Mouse (Mus musculus): ENCODE results near the gene Usp10.

The Usp10 gene

DNA sequence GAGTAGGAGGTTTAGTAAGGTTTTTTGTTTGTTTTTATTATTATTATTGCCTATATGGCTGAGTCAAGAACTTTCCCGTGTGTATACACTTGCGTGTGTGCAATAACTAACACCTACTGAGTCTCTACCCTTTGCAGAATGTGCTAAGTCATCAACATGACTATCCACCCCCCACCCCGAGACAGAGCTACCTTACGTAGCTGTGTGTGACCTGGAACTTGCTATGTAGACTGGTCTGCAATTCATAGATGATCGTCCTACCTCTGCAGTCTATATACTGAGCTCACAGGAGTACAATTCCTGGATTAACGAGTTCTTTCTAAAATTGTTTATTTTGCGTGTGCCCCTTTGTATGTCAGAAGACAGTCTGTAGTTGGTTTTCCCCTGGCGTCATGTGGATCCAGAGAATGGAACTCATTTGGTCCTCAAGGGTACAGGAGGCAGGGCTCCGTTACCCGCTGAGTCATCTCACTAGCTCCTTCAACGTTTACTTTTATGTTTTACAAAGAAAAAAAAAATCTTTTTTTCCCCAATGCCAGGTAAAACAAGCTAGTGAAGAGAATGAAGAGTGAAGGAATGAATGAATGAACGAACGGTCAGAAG is at the start of gene Usp10:
Gene Usp10, plus strand, starts transcription at position 417 of the 603 bp plus-strand sequence.
- no peak for DNase-seq (ENCODE audit: extremely low read depth, low read depth, low spot score)

DNA sequence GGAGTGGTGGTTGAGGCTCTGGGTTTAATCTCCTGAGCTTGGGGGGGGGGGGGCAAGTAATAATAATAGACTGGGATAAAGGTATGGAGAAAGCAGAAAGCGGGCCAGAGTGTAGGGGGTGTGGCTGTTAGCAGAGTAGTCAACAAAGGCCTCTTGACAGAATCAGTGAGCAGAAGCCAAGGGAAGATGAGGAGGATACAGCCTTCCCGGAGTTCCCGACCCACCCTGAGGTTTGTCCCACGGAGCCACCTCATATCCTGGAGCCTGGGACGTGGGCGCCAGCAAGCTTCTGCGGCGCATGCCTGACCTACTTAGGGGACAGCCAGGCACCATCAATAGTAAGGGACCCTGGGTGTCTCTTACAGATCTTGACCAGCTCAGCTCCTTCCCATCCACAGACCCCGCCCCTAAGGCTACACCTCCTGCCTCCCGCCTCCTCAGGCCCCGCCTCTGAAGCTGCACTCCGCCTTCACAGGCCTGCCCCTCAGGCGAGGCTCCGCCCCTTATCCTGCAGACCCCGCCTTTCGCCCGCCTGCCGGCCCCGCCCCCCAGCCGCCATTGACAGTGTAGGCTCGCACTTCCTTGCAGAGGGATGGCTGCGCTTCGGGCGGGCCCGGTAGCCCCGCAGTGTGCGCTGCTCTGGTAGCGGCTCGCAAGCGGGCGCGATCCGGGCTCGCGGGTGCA is 48.3 kb upstream of the Usp10 start, which contains the start of gene Klhl36:
Gene Klhl36, plus strand, starts transcription at position 561 of the 684 bp plus-strand sequence.
- peak; percentile 40 for DNase-seq (ENCODE audit: extremely low read depth, low read depth, low spot score)

DNA sequence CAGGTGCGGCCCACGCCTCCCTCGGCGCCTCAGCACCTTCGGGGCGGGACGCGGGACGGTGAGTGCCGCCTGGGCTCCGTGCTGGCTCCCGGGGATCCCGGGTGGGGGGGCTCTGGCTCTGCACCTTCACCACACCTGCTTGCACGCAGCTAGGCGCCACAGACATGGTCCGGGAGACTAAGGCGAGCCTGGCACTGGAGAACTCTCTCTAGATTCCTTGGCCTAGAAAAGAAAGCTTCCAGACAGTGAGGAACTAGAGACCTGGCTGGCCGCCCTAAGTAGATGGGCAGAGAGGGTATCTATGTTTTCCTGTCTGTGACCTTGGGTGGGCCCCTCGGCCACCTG is 47.8 kb upstream of the Usp10 start:
- DNase-seq (ENCODE audit: extremely low read depth, low read depth, low spot score) = no peak

DNA sequence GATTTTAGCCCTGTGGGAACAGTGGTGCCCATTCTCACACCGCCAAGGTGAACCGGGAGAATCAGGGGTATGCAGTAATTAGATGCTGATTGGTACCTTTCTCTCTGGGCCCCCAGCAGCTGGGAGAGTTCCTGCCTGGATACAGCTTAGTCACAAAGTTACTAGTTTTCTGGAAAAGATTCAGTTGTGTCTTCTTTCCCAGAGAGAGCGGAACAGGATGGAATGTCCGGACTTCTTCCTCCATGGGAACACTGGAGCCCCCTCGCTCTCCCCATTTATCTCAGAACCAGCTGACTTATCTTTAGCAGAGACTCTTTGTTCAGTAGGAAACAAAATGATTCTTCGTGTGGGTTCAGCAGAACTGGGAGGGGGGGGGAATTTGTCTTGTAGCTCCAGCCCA is 47.4 kb upstream of the Usp10 start:
- DNase-seq (ENCODE audit: extremely low read depth, low read depth, low spot score) = no peak

DNA sequence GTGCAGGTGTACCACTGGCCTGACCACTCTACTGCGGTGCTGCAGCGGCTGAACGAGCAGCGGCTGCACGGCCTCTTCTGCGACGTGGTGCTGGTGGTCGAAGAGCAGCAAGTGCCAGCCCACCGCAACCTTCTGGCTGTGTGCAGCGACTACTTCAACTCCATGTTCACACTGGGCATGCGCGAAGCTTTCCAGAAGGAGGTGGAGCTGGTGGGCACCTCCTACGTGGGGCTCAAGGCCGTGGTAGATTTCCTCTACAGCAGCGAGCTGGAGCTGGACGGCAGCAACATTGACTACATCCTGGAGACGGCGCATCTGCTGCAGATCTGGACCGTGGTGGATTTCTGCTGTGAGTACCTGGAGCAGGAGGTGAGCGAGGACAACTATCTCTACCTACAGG is 40.5 kb upstream of the Usp10 start:
- DNase-seq (ENCODE audit: extremely low read depth, low read depth, low spot score) = no peak

DNA sequence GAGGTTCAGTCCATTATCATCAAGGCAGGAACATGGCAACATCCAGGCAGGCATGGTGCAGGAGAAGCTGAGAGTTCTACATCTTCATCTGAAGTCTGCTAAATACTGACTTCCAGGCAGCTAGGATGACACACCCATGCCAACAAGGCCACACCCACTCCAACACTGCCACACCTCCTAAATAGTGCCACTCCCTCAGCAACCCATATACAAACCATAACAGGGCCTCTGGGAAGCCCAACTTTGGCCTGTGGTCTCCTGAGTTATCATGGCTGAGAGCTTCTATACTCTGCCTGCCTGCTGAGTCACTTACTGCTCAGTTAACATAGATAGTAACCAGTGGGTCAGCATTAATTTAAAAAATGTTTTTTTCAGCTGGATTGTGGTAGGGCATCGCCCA is 37.0 kb upstream of the Usp10 start:
- DNase-seq (ENCODE audit: extremely low read depth, low read depth, low spot score) = no peak

DNA sequence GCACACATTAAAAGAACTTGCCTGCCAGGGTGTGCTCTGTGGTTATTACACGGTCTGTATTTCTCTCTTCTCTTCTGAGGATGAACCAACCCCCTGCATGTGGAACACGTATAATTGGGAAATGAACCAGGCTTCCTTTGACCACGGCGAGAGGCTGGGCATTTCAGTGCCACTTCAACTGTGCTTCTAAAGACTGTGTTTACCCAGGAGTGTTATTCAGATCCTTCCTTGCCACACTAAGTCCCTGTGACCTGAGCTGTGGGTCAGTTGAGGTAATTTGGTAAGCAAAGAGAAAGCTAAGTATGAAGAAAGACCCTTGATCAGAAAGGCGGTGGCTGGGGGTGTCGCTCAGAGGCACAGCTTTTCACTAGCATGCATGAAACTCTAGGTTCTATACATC is 28.9 kb upstream of the Usp10 start:
- DNase-seq (ENCODE audit: extremely low read depth, low read depth, low spot score) = no peak

DNA sequence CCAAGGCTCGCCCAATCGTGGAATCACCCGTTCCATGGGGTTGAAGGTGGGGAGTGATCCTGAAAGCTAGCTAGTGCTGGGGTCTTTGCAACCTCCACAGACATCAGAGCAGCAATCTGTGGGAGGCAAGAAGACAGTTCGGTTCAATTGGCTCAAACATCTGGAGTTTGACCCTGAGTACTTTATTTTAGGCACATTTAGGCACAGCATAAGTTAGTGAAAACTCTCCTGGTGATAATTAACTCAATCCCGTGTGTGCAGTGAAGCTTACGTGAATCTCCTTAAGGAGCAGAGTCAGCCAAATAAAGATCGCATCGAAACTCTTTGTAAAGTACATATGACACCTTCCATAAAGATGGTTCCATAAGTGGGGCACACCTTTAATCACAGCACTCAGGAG is 28.2 kb upstream of the Usp10 start:
- DNase-seq (ENCODE audit: extremely low read depth, low read depth, low spot score) = no peak

DNA sequence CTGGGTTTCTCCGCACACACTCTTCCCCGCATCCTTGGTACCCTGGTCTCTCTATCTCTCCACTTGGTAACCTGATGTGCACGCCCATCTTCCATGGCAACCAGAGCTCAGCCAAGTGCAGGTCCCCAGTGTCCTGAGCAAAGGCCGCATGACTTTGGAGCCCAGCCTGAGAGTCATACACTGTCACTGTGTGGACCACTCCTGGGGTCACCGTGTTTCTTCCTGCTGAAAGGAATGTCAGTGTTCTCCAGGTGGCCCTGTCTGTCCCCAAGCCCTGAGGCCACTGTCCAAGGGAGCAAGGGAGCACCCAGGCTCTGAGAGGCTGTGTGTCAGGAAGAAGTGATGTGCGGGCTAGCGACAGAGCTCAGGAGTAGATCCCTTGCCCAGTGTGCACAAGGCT is 26.9 kb upstream of the Usp10 start:
- DNase-seq (ENCODE audit: extremely low read depth, low read depth, low spot score) = no peak

DNA sequence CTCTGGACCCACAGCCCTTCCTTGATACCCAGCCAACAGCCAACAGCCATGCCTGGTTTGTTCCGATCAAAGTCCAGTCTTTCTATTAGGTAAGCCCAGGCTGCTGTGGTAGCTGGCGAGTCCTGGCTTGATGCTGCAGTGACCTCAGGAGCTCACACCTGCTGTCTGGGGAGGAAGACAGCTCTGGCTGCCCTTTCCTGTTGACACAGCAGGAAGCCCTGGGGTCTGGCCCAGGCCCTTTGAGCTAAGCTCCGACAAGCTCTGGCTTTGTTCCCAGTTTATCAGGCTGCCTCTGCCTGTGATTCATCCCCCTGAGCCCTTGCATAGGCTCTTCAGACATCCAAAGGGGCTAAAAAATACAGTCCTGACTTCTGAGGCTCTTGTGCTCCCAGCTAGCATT is 24.5 kb upstream of the Usp10 start:
- DNase-seq (ENCODE audit: extremely low read depth, low read depth, low spot score) = no peak

DNA sequence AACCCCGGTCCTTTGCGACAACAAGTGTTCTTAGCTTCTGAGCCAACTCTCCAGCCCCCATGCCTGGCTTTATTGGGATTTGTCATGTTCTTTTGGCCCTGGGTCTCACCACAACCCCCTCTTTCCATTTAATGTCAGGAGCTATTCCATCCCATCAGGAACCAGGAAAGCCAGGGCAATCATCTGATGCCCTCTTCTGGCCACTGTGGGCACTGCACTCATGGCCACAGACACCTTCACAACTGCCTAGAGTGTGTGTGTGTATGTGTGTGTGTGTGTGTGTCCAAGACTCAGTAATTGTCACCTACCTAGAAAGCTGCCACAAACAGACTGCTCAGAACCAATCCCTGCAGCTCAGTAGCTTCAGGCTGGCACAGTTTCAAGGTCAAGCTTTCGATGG is 23.0 kb upstream of the Usp10 start:
- DNase-seq (ENCODE audit: extremely low read depth, low read depth, low spot score) = no peak

DNA sequence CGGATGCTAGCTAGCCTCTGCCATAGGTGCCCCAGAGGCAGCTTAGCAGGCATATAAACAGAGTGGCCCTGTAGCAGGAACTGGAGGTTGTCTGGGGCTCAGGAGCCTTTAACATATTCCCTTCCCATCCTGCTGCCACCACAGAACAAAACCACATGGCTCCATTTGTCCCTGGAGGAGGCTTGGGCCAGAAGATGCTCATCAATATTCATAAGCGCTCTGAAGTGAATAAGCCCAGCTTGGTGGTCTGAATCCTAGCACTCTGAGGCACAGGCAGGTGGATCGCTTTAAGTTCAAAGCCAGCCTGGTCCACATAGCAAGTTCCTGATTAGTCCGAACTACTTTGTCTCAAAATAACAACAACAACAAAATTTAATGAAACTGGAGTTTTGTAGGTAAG is 22.1 kb upstream of the Usp10 start:
- DNase-seq (ENCODE audit: extremely low read depth, low read depth, low spot score) = no peak

DNA sequence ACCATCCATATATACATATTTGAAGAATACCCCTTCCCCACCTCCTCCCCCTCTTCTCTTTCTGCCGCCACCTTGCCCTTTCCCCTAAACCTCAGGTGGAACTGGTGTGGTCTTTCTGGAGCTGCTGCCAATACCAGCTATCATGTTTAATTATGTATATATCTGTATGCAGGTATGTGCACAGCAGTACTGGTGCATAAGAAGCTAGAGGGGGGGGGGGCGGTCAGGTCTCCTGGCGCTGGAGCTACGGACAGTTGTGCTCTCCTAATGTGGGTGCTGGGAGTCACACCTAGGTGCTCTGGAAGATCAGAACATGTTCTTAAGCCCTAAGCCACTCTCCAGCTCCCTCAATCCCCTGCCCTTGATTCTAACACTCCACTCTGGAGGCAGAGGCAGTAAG is 13.1 kb upstream of the Usp10 start:
- DNase-seq (ENCODE audit: extremely low read depth, low read depth, low spot score) = no peak

DNA sequence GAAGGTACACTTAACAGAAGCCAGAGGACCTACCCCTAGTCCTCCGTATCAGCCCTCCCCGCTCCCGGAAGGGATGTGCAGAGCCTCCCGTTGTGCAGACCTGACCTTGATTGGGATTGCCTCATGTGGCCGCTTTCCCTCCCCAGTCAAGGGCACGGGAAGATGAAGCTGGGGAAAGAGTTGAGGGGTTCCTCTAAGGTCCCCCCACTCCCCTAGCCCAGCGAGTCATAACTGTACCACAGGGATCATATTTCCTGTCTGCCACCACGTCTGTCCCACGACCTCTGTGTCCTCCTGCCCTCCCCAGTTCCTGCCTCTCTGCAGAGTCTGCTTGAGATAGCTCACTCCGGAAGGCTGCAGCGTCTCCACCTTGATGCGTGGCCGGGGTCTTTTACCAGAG is 12.2 kb upstream of the Usp10 start:
- DNase-seq (ENCODE audit: extremely low read depth, low read depth, low spot score) = no peak

DNA sequence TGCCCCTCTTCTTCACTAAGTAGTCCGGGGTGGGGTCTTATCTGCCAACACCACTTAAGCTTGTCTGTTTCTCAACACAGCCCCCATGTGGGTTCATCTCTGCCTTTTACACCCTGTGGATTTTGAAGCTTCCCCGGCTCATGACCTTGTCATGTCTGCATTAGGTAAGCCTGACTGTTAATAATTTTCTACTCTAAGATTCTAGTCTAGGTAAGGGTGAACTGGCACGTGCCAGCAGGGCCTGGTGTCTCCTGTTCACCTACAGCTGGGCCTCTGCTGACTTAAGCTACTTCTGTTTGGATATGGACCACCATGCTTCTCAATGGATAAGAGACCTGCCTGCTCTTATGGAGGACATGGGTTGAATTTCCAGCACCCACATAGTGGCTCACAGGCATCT is 8.8 kb upstream of the Usp10 start:
- no peak for DNase-seq (ENCODE audit: extremely low read depth, low read depth, low spot score)

DNA sequence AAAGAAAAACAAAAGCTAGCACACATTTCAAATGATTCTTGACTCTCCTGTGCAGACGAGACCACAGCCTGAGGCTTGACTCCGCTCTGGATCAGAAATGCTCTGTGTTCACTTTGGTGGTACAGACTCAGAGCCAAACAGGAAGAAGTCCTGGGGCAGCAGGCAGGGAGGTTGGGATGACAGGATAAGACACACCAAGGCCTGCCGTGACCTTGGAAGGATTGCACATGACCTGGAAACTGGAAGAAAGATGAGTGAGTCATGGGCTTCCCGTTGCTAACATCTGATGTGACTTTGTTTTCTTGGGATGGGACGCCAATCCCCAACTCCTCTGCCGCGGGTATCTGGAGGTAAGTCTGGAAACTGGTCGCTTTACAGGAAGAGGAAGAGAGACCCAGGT is 8.2 kb upstream of the Usp10 start:
- DNase-seq (ENCODE audit: extremely low read depth, low read depth, low spot score) = no peak

DNA sequence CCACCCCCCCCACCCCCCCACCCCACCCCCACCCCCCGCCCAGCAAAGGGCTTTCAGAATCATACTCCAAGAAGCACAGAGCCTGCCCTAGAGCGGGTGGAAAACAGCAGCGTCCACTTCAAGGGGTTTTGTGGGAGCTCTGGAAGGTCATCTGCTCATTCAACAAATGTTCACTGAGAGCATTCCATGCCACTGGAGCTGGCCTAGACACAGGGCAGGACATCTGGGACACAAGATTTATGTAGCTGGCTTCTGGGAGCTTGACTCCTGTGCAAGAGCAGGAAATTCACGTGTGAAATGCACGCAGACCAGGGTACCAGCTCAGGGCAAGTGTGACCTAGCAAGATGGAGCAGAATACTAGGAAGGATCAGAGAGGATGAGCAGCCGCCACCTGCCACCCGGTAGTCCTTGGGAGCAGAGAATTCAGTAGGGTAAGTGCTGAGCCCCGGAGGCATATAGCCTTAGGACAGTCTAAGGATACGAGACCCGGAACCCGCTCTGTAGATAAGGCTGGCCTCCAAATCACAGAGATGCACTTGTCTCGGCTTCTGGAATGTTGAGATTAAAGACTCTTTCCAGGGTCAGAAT is 5.7 kb upstream of the Usp10 start:
- DNase-seq (ENCODE audit: extremely low read depth, low read depth, low spot score) = no peak

DNA sequence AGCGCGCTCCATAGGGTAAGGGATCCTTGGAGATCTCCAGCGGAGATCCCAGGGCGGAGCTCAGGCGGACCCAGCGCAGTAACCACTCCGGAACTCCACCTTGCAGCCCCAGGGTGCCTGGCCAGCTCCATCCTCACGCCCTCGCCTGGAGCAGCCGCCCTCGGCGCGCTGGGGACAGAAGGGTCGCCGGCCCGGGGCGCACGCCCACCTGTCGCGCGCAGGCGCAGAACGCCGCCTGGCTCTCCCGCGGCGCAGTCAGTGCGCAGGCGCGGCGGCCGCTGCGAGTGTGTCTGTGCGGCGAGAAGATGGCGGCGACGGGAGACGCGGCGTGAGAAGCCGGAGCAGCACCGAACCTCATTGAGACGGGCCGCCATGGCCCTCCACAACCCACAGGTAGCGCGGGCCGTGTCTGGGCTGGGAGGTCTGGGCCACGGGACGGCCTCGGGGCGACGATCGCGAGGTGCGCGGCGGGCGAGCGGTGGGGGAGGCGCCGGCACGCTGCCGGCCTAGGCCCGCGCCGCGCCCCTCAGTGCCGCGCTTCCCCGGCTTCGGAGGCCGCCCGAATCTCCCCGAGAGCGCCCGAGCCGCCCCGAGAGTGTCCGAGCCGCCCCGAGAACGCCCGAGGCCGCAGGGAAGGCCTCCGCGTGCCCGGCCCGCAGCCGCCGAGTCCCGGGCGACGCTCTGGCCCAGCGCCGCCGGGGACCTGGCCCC is 542 bp downstream of the Usp10 start, which contains the start of gene Gm20388:
Gene Gm20388, plus strand, starts transcription at position 295 of the 711 bp plus-strand sequence.
- DNase-seq (ENCODE audit: extremely low read depth, low read depth, low spot score) = no peak

DNA sequence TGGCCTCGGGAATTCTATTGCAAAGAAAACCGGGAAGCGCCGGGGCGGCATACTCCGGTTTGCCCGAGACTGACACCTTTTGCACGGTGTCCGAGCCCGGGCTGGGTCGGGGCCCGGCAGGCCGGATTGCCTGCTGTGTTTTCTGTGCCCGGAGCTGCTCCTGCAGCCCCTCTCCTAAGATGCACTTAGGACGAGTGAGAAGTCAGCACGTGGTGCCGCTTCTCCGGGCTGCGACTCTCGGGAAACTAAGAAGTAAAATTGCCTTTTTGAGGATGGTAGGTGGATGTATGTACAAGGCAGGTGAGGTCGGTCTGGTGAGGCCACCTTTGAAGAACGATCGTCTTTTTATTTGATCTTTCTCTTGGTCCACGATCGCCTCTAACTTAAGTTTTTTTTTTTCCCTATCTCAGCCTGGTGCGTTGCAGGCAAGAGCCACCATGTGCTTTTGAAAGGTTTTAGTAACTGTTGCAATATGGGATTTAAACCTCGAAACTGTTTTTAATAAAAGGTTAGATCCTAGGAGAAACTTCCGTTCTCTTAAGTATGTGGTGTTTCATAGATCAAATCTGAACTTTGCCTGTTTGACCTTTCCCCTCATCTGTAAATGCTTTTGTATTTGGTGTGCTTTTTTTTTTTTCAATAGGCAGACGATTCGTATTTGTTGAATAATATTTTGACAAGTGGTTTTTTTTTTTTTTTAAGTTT is 1.2 kb downstream of the Usp10 start:
- no peak for DNase-seq (ENCODE audit: extremely low read depth, low read depth, low spot score)

DNA sequence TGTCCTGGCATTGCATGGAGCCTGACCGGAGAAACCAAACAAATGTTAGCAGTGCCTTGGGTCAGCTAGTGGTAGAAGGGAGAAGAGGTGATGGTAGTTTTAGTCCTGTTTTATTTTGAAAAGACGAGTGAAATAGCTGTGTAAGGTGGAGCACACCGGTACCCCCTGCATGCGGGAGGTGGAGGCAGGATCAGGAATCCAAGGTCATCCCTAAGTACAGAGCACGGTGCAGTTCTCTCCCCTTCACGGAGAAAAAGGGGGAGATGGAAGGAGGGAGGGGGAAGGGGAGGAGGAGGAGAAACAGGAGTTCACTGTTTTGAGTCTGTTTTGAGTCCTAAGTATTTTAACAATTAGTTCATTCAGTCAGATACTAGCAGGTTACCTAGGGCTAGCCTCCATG is 2.5 kb downstream of the Usp10 start:
- no peak for DNase-seq (ENCODE audit: extremely low read depth, low read depth, low spot score)

DNA sequence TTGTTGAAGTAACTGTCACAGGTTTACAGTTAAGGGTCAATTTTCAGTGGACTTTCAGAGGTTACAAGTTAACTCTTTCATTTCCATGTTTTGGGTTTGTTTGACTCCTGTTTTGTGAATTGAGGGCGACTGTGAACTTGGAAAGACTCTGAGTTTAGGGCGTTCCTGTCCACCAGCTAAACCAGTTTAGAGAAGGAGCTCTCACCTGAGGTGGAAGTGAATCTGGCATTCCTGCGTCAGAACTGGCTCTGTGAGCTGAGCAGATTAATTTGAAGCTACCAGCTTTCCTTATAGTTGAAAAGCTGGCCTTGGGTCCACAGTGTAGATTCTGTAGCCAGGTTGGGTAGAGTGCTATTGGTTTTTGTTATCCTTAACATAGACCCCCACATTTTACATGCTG is 3.0 kb downstream of the Usp10 start:
- peak; percentile 42 for DNase-seq (ENCODE audit: extremely low read depth, low read depth, low spot score)

Measured in fat pad, adult 2 months (tissue).